Mouse (Mus musculus): ENCODE data around the gene Eif3i. TPM values are rescaled to one million over a fixed set of nuclear protein-coding genes. Genes with fewer than 3 reads are reported as not detected.
"Not testable (repeated sequence)": the region's sequence is repeated elsewhere in the genome, so short reads cannot be mapped to it uniquely, and the experiment has no call there.

Gene Eif3i
- total and polyA plus RNA-seq, 3 experiments = 116 to 185 (median 132) TPM

DNA sequence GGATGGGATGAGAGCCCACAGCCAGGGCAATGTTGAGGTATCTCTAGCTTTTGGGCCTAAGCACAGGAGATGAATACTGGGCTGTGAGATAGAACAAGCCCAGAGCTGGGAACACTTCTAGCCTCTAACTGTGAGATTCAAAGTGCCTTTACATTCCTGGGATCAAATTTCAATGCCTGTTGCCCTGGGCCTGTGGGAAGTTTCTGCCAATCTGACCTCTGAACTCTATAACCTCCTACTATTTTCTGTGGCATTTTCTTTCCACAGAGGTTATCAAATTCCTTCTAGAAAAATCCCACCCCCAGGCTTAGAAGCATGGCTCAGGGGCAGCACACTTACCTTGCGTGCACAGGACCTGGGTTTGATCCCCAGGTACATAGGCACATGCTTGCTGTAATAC lies 50.2 kb downstream of the Eif3i start:
- Histone ChIP-seq H3K4me1 (ENCODE audit: control insufficient read depth, insufficient read depth, low read length) (no peaks in the 10 kb centered on the region), H3K27me3 (ENCODE audit: control insufficient read depth, insufficient read depth, low read length) (no peaks in the 10 kb centered on the region), H3K9ac (ENCODE audit: low read depth, low read length) (no peak overlapping the region), H3K4me3 (no peak overlapping the region), H3K36me3 (ENCODE audit: control insufficient read depth, insufficient read depth, low read length) (no peaks in the 10 kb centered on the region), H3K79me2 (replicated peaks; ENCODE audit: control insufficient read depth, insufficient read depth, low read length) (no peaks in the 10 kb centered on the region), H3K27ac (no peak overlapping the region)
- DNase-seq = no peak
- intact Hi-C loops (cut with DNase I) = no loop called here
- no peak for TF ChIP-seq POLR2A (IDR thresholded peaks at IDR 0.05; ENCODE audit: insufficient read depth, low read depth, low read length)
- TF ChIP-seq EP300 (IDR thresholded peaks at IDR 0.05; ENCODE audit: insufficient read depth, low read depth, low read length) = no peak
- no peak for TF ChIP-seq CTCF (IDR thresholded peaks at IDR 0.05)
- WGBS = 91% methylated on average over 1 of the region's 1 CpGs

- H3K27ac ChIP-seq = no peak overlapping the region
- no peak overlapping the region for H3K9ac ChIP-seq (ENCODE audit: low read depth, low read length)
- no peak for DNase-seq
- intact Hi-C loops (cut with DNase I) = loop anchor here (2.0 kb wide), 1 partner anchor 59 kb away; no protein-coding TSS in a partner anchor
- H3K4me3 ChIP-seq = no peak overlapping the region
- TF ChIP-seq EP300 (IDR thresholded peaks at IDR 0.05; ENCODE audit: insufficient read depth, low read depth, low read length) = no peak
- TF ChIP-seq POLR2A (IDR thresholded peaks at IDR 0.05; ENCODE audit: insufficient read depth, low read depth, low read length) = no peak
- peak; percentile 73 for TF ChIP-seq CTCF (IDR thresholded peaks at IDR 0.05)
- no peaks in the 10 kb centered on the region for H3K27me3 ChIP-seq (ENCODE audit: control insufficient read depth, insufficient read depth, low read length)
- H3K4me1 ChIP-seq (ENCODE audit: control insufficient read depth, insufficient read depth, low read length) = no peaks in the 10 kb centered on the region
- no peaks in the 10 kb centered on the region for H3K79me2 ChIP-seq (replicated peaks; ENCODE audit: control insufficient read depth, insufficient read depth, low read length)
- WGBS = 88% methylated on average over 2 of the region's 2 CpGs
- no peaks in the 10 kb centered on the region for H3K36me3 ChIP-seq (ENCODE audit: control insufficient read depth, insufficient read depth, low read length)
Measured at GRCm38 (mm10) chr4:129549306-129549705, 51.1 kb downstream of the Eif3i start.

DNA sequence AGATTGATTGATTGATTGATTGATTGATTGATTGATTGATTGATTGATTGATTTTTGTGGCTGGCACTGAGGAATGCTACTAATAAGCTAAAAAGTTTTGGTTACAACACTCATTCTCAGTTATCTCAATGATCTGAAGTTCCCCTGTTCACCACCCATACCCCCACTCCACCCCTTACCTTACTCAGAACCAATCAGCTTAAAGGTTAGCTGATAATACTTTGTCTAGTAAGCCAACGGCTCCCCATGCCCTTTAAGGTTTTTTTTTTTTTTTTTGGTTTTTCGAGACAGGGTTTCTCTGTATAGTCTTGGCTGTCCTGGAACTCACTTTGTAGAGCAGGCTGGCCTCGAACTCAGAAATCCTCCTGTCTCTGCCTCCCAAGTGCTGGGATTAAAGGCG lies 52.8 kb downstream of the Eif3i start:
- WGBS = 83% methylated on average over 4 of the region's 4 CpGs
- not testable (repeated sequence) for H3K9ac ChIP-seq (ENCODE audit: low read depth, low read length); H3K4me1 ChIP-seq (ENCODE audit: control insufficient read depth, insufficient read depth, low read length); H3K27me3 ChIP-seq (ENCODE audit: control insufficient read depth, insufficient read depth, low read length); H3K79me2 ChIP-seq (replicated peaks; ENCODE audit: control insufficient read depth, insufficient read depth, low read length); H3K4me3 ChIP-seq; H3K27ac ChIP-seq; DNase-seq; H3K36me3 ChIP-seq (ENCODE audit: control insufficient read depth, insufficient read depth, low read length)
- intact Hi-C loops (cut with DNase I) = loop anchor here (2.0 kb wide), 1 partner anchor 61 kb away; no protein-coding TSS in a partner anchor

- no peaks in the 10 kb centered on the region for H3K79me2 ChIP-seq (replicated peaks; ENCODE audit: control insufficient read depth, insufficient read depth, low read length)
- no peaks in the 10 kb centered on the region for H3K36me3 ChIP-seq (ENCODE audit: control insufficient read depth, insufficient read depth, low read length)
- no peak overlapping the region for H3K4me3 ChIP-seq
- no peak for DNase-seq
- no peak for TF ChIP-seq CTCF (IDR thresholded peaks at IDR 0.05)
- no peak for TF ChIP-seq EP300 (IDR thresholded peaks at IDR 0.05; ENCODE audit: insufficient read depth, low read depth, low read length)
- TF ChIP-seq POLR2A (IDR thresholded peaks at IDR 0.05; ENCODE audit: insufficient read depth, low read depth, low read length) = no peak
- WGBS = 95% methylated on average over 4 of the region's 4 CpGs
- H3K27ac ChIP-seq = no peak overlapping the region
- peaks cover 6% of the 10 kb centered on the region for H3K4me1 ChIP-seq (ENCODE audit: control insufficient read depth, insufficient read depth, low read length)
- H3K27me3 ChIP-seq (ENCODE audit: control insufficient read depth, insufficient read depth, low read length) = no peaks in the 10 kb centered on the region
- intact Hi-C loops (cut with DNase I) = no loop called here
- no peak overlapping the region for H3K9ac ChIP-seq (ENCODE audit: low read depth, low read length)
Measured at GRCm38 (mm10) chr4:129544106-129544505, 56.3 kb downstream of the Eif3i start.

GRCm38 (mm10) chr4:129542592-129543141 lies 57.8 kb downstream of the Eif3i start, which contains the start of gene Hdac1:
TSS of gene Hdac1 (minus strand) at chr4:129542713.
- Histone ChIP-seq H3K9ac (ENCODE audit: low read depth, low read length) (peak within 1 kb of the TSS; percentile 85), H3K79me2 (replicated peaks; ENCODE audit: control insufficient read depth, insufficient read depth, low read length) (no peaks in the 10 kb centered on the region), H3K4me3 (peak within 1 kb of the TSS; percentile 72), H3K27ac (peak within 1 kb of the TSS; percentile 86), H3K27me3 (ENCODE audit: control insufficient read depth, insufficient read depth, low read length) (no peaks in the 10 kb centered on the region), H3K4me1 (ENCODE audit: control insufficient read depth, insufficient read depth, low read length) (peaks cover 6% of the 10 kb centered on the region), H3K36me3 (ENCODE audit: control insufficient read depth, insufficient read depth, low read length) (no peaks in the 10 kb centered on the region)
- intact Hi-C loops (cut with DNase I) = loop anchor here (2.0 kb wide), 2 partner anchors 14 to 58 kb away; partner anchors contain the start of genes Eif3i and Tmem234
- WGBS = 1% methylated on average over 46 of the region's 46 CpGs
- TF ChIP-seq CTCF (IDR thresholded peaks at IDR 0.05) (peak; percentile 48), EP300 (IDR thresholded peaks at IDR 0.05; ENCODE audit: insufficient read depth, low read depth, low read length) (peak; percentile 57; the same call in 1 of the 2 replicates), POLR2A (IDR thresholded peaks at IDR 0.05; ENCODE audit: insufficient read depth, low read depth, low read length) (peak; percentile 58)
- peak; percentile 98 to 99 for DNase-seq

Small RNA genes lying within 50 kb of the gene (microRNA-seq; reads per million reads assigned to microRNA genes)
- gene Mir8119 = 0 reads per million in 2 experiments

Other genes starting within 250 kb of the Eif3i start
- gene Zbtb8a, start 222.5 kb downstream of the Eif3i start, total RNA-seq (2021) = 1 to 10 TPM; 2.5 to 3.5 TPM
- 3.2 and 5.5 TPM in 2 replicates for gene Zbtb8a, start 222.5 kb downstream of the Eif3i start, polyA plus RNA-seq (2012; rRNA removed)
- under 1 TPM; 0.07 to 0.10 TPM for gene Zbtb8b, start 159.8 kb downstream of the Eif3i start, total RNA-seq (2021)
- 0.08 and 0.09 TPM in 2 replicates for gene Zbtb8b, start 159.8 kb downstream of the Eif3i start, polyA plus RNA-seq (2012; rRNA removed)
- 10 to 100 TPM; 48.8 to 50.3 TPM for gene Bsdc1, start 139.1 kb downstream of the Eif3i start, total RNA-seq (2021)
- 21.3 and 25.0 TPM in 2 replicates for gene Bsdc1, start 139.1 kb downstream of the Eif3i start, polyA plus RNA-seq (2012; rRNA removed)
- gene Tssk3, start 109.6 kb downstream of the Eif3i start, total RNA-seq (2021) = not detected
- gene Tssk3, start 109.6 kb downstream of the Eif3i start, polyA plus RNA-seq (2012; rRNA removed) = 0.14 TPM in 1 of 2 replicates, not detected in the other
- gene Fam229a, start 109.5 kb downstream of the Eif3i start, total RNA-seq (2021) = under 1 TPM in 1 of 2 experiments, not detected in 1; 0.45 TPM
- 0.64 TPM in 1 of 2 replicates, not detected in the other for gene Fam229a, start 109.5 kb downstream of the Eif3i start, polyA plus RNA-seq (2012; rRNA removed)
- 1 to 10 TPM; 3.5 to 5.1 TPM for gene Marcksl1, start 87.1 kb downstream of the Eif3i start, total RNA-seq (2021)
- gene Marcksl1, start 87.1 kb downstream of the Eif3i start, polyA plus RNA-seq (2012; rRNA removed) = 5.1 and 7.0 TPM in 2 replicates
- gene Hdac1, start 57.9 kb downstream of the Eif3i start, total RNA-seq (2021) = 10 to 100 TPM; 15.7 to 16.1 TPM
- 17.9 and 35.2 TPM in 2 replicates for gene Hdac1, start 57.9 kb downstream of the Eif3i start, polyA plus RNA-seq (2012; rRNA removed)
- 1 to 10 TPM in 1 of 2 experiments, under 1 TPM in 1; 0.84 to 1.1 TPM for gene Lck, start 27.0 kb downstream of the Eif3i start, total RNA-seq (2021)
- 1.6 and 3.5 TPM in 2 replicates for gene Lck, start 27.0 kb downstream of the Eif3i start, polyA plus RNA-seq (2012; rRNA removed)
- gene Fam167b, start 22.1 kb downstream of the Eif3i start, total RNA-seq (2021) = under 1 TPM in 1 of 2 experiments, not detected in 1; 0.81 TPM
- gene Fam167b, start 22.1 kb downstream of the Eif3i start, polyA plus RNA-seq (2012; rRNA removed) = 1.4 and 1.8 TPM in 2 replicates
- gene Tmem234, start within 50 bp of the Eif3i start, total RNA-seq (2021) = 10 to 100 TPM; 35.9 to 41.7 TPM
- 69.5 and 74.9 TPM in 2 replicates for gene Tmem234, start within 50 bp of the Eif3i start, polyA plus RNA-seq (2012; rRNA removed)
- under 1 TPM; 0.39 to 0.45 TPM for gene Dcdc2b, start 13.6 kb upstream of the Eif3i start, total RNA-seq (2021)
- 1.7 and 3.3 TPM in 2 replicates for gene Dcdc2b, start 13.6 kb upstream of the Eif3i start, polyA plus RNA-seq (2012; rRNA removed)
- gene Iqcc, start 18.5 kb upstream of the Eif3i start, total RNA-seq (2021) = 10 to 100 TPM; 13.0 to 19.7 TPM
- 24.5 and 30.9 TPM in 2 replicates for gene Iqcc, start 18.5 kb upstream of the Eif3i start, polyA plus RNA-seq (2012; rRNA removed)
- gene Ccdc28b, start 23.3 kb upstream of the Eif3i start, total RNA-seq (2021) = 10 to 100 TPM; 11.3 to 16.8 TPM
- gene Ccdc28b, start 23.3 kb upstream of the Eif3i start, polyA plus RNA-seq (2012; rRNA removed) = 10.8 and 22.5 TPM in 2 replicates
- 10 to 100 TPM; 25.6 to 27.2 TPM for gene Txlna, start 40.4 kb upstream of the Eif3i start, total RNA-seq (2021)
- gene Txlna, start 40.4 kb upstream of the Eif3i start, polyA plus RNA-seq (2012; rRNA removed) = 13.7 and 23.3 TPM in 2 replicates
- gene Kpna6, start 72.1 kb upstream of the Eif3i start, total RNA-seq (2021) = 10 to 100 TPM; 69.6 to 79.2 TPM
- gene Kpna6, start 72.1 kb upstream of the Eif3i start, polyA plus RNA-seq (2012; rRNA removed) = 28.2 and 57.9 TPM in 2 replicates
- gene Tmem39b, start 96.2 kb upstream of the Eif3i start, total RNA-seq (2021) = 1 to 10 TPM; 4.8 to 5.0 TPM
- gene Tmem39b, start 96.2 kb upstream of the Eif3i start, polyA plus RNA-seq (2012; rRNA removed) = 13.4 and 14.4 TPM in 2 replicates
- 10 to 100 TPM; 38.1 to 41.7 TPM for gene Khdrbs1, start 141.7 kb upstream of the Eif3i start, total RNA-seq (2021)
- 11.4 and 11.7 TPM in 2 replicates for gene Khdrbs1, start 141.7 kb upstream of the Eif3i start, polyA plus RNA-seq (2012; rRNA removed)
- 100 to 1,000 TPM; 194 to 199 TPM for gene Ptp4a2, start 210.6 kb upstream of the Eif3i start, total RNA-seq (2021)
- gene Ptp4a2, start 210.6 kb upstream of the Eif3i start, polyA plus RNA-seq (2012; rRNA removed) = 51.6 and 110 TPM in 2 replicates